Mouse (Mus musculus) stomach, postnatal 0 days (tissue): ENCODE data around the gene Jhy.
A peak's percentile ranks its signal among the peaks of the same experiment; 100 is the strongest.

Source experiments
- CTCF ChIP-seq: IDR thresholded peaks from 2 replicates; pipeline ENCODE4 v1.5.1; 2016; ENCODE audit warnings: antibody characterized with exemption, low read depth, mild to moderate bottlenecking, moderate library complexity
- EP300 ChIP-seq: optimal IDR thresholded peaks from 2 replicates; pipeline ENCODE3; 2016; ENCODE audit warnings: antibody characterized with exemption

DNA sequence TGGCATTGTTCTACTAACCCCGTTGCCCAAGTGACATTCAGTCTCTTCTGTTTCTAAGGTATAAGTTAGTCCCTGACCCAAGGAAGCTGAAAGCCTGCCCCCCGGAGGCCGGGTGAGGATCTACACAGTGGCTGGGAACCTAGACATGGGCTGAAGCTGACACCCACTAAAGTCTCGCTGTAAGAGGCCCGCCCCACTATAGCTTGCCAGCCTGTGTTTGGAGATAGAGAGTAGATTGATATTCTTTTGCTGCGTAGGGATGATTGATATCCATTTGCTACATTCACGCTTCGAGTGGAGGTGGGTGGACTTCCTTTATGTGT is 91.8 kb downstream of the Jhy start:
- TF ChIP-seq CTCF = peak; percentile 51
- TF ChIP-seq EP300 = no peak
